Comparison of ENCODE assay signal across 8 mouse cellular contexts in the genomic region with DNA sequence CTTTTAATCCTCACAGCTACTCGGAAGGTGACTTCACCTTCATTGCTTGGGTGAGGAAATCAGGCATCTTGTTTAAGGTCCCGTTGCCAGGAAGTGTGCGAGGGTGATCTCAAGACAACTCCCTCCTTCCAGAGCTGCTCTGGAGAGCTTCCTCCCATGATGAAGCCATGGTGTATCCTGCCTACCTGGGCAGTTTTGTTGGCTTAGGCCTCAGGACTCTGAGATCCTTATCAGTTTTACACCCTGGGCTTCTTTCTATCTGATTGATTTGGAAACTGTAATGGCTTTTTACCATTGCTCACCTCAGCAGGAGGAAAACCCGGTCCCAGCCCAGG. TPM values are rescaled to one million over a fixed set of nuclear protein-coding genes. Genes with fewer than 3 reads are reported as not detected.
A peak's percentile ranks its signal among the peaks of the same experiment; 100 is the strongest.
DNase-seq lines count a peak whose midpoint lies in the region; ATAC-seq and TF ChIP-seq lines count a peak whose summit lies in the region.

No protein-coding gene starts in this region.

- TF ChIP-seq CTCF in G1E (IDR thresholded peaks at IDR 0.05; ENCODE audit: low read depth, low read length) = no peak
- TF ChIP-seq CTCF in heart, postnatal 0 days (IDR thresholded peaks at IDR 0.05; ENCODE audit: low read depth) = no peak
- TF ChIP-seq CTCF in lung, postnatal 0 days (IDR thresholded peaks at IDR 0.05) = no peak

- H3K9me3 ChIP-seq in heart, embryonic 14.5 days (ENCODE audit: control insufficient read depth, low read length) = no peaks in the 10 kb centered on the region
- H3K9me3 ChIP-seq in G1E (replicated peaks) = no peaks in the 10 kb centered on the region
- H3K9me3 ChIP-seq in heart, postnatal 0 days (replicated peaks; ENCODE audit: control insufficient read depth, low read length) = no peaks in the 10 kb centered on the region
- H3K9me3 ChIP-seq in lung, postnatal 0 days (ENCODE audit: low read length) = no peaks in the 10 kb centered on the region

- ATAC-seq in heart, embryonic 14.5 days (ENCODE audit: insufficient number of reproducible peaks, insufficient read depth, low FRiP score, low read depth) = no peak
- no peak for ATAC-seq in G1E (ENCODE audit: extremely low read depth, insufficient number of reproducible peaks, low FRiP score, poor library complexity, severe bottlenecking)
- no peak for ATAC-seq in heart, postnatal 0 days (ENCODE audit: insufficient read depth, low read depth)
- no peak; the same call in 1 of the 2 replicates for ATAC-seq in lung, postnatal 0 days

- no peaks in the 10 kb centered on the region for H3K27me3 ChIP-seq in heart, embryonic 14.5 days (ENCODE audit: control insufficient read depth, insufficient read depth, low read length)
- H3K27me3 ChIP-seq in G1E (ENCODE audit: insufficient read depth, low read length) = no peaks in the 10 kb centered on the region
- no peaks in the 10 kb centered on the region for H3K27me3 ChIP-seq in heart, postnatal 0 days (ENCODE audit: control insufficient read depth, insufficient read depth, low read length)
- no peaks in the 10 kb centered on the region for H3K27me3 ChIP-seq in lung, postnatal 0 days (replicated peaks; ENCODE audit: insufficient read depth, low read length)

- DNase-seq in heart, postnatal 25 days (ENCODE audit: low spot score) = no peak
- DNase-seq in G1E (ENCODE audit: low spot score) (no peak), adipocyte (ENCODE audit: low spot score) (no peak)
- no peak for DNase-seq in heart, postnatal 0 days (ENCODE audit: low spot score)
- no peak for DNase-seq in lung, postnatal 0 days (ENCODE audit: low spot score)
- no peak for DNase-seq in gastrocnemius, adult 8-10 months (ENCODE audit: low spot score in 2 of 2)
- no peak for DNase-seq in gastrocnemius, postnatal 10 days

- H3K36me3 ChIP-seq in heart, embryonic 14.5 days (ENCODE audit: control insufficient read depth, insufficient read depth, low read length) = no peaks in the 10 kb centered on the region
- no peaks in the 10 kb centered on the region for H3K36me3 ChIP-seq in G1E (replicated peaks)
- no peaks in the 10 kb centered on the region for H3K36me3 ChIP-seq in heart, postnatal 0 days (replicated peaks; ENCODE audit: control insufficient read depth, insufficient read depth, low read length)
- no peaks in the 10 kb centered on the region for H3K36me3 ChIP-seq in lung, postnatal 0 days (ENCODE audit: insufficient read depth, low read length)

- no peak overlapping the region for H3K9ac ChIP-seq in heart, embryonic 14.5 days (ENCODE audit: low read length)
- no peak overlapping the region for H3K9ac ChIP-seq in heart, postnatal 0 days (replicated peaks; ENCODE audit: low read depth, low read length)
- no peak overlapping the region for H3K9ac ChIP-seq in lung, postnatal 0 days (replicated peaks; ENCODE audit: low read depth)

- TF ChIP-seq EP300 in heart, postnatal 0 days (IDR thresholded peaks at IDR 0.05; ENCODE audit: low read depth) = no peak
- no peak for TF ChIP-seq EP300 in lung, postnatal 0 days (IDR thresholded peaks at IDR 0.05)

- H3K4me3 ChIP-seq in heart, embryonic 14.5 days (ENCODE audit: control insufficient read depth in 1 of 2, insufficient read depth in 1 of 2, low read depth in 1 of 2, low read length in 2 of 2) = peak overlapping the region in 1 of 2 experiments; percentile 27; a peak in 2 of 4 replicates
- H3K4me3 ChIP-seq in G1E (ENCODE audit: low read depth, low read length) = peak overlapping the region; percentile 64
- H3K4me3 ChIP-seq in heart, postnatal 0 days (ENCODE audit: low read depth, low read length) = peak overlapping the region; percentile 14; the same call in 1 of the 2 replicates
- H3K4me3 ChIP-seq in lung, postnatal 0 days (ENCODE audit: low read depth, low read length) = no peak overlapping the region

- peak overlapping the region; percentile 62 for H3K4me2 ChIP-seq in heart, embryonic 14.5 days (ENCODE audit: low read length)
- peak overlapping the region; percentile 37; the same call in 1 of the 2 replicates for H3K4me2 ChIP-seq in heart, postnatal 0 days (ENCODE audit: low read depth, low read length)
- H3K4me2 ChIP-seq in lung, postnatal 0 days (replicated peaks; ENCODE audit: low read depth, low read length) = peak overlapping the region; percentile 33; the same call in 1 of the 2 replicates

- WGBS in heart, embryonic 14.5 days = 30% methylated on average over 4 of the region's 4 CpGs
- WGBS in heart, postnatal 0 days = 31% methylated on average over 4 of the region's 4 CpGs
- 8% methylated on average over 4 of the region's 4 CpGs for WGBS in lung, postnatal 0 days

- H3K27ac ChIP-seq in heart, embryonic 14.5 days (replicated peaks in 1 of 2; ENCODE audit: control insufficient read depth in 1 of 2, insufficient read depth in 1 of 2, low read depth in 2 of 2, low read length in 2 of 2) = peak overlapping the region in 1 of 2 experiments; percentile 50; a peak in 1 of 4 replicates
- no peak overlapping the region for H3K27ac ChIP-seq in heart, postnatal 0 days (ENCODE audit: low read depth)
- no peak overlapping the region for H3K27ac ChIP-seq in lung, postnatal 0 days (ENCODE audit: low read length)

- peaks cover 4 to 8% of the 10 kb centered on the region in 2 experiments; a peak in 3 of 4 replicates for H3K4me1 ChIP-seq in heart, embryonic 14.5 days (ENCODE audit: control insufficient read depth in 2 of 2, insufficient read depth in 2 of 2, low read length in 2 of 2)
- peaks cover 53% of the 10 kb centered on the region for H3K4me1 ChIP-seq in G1E (ENCODE audit: insufficient read depth, low read depth, low read length)
- 0 out of 2 replicates have a peak, but pooled peaks cover 7% of the 10 kb centered on the region for H3K4me1 ChIP-seq in heart, postnatal 0 days (ENCODE audit: control insufficient read depth, insufficient read depth)
- H3K4me1 ChIP-seq in lung, postnatal 0 days (ENCODE audit: insufficient read depth, low read depth, low read length) = peaks cover 3% of the 10 kb centered on the region; the same call in 1 of the 2 replicates

- intact Hi-C loops in heart, postnatal 25 days (cut with DNase I) = no loop called here

RNA-seq across cellular contexts. Expression of a gene that starts 4.4 kb away (rescaled TPM):
- polyA plus RNA-seq in heart, embryonic 14.5 days (2014; fragmentation: Nextera tagmentation; extraction: Ambion mirVana) = 0.34 TPM in 1 of 2 replicates, not detected in the other
- 1 to 10 TPM in 1 of 2 experiments, under 1 TPM in 1; 0.26 to 1.1 TPM for total RNA-seq in heart, postnatal 25 days (2021)
- total RNA-seq in G1E (2014; fragmentation: Nextera tagmentation) = 10.1 and 13.5 TPM in 2 replicates
- total RNA-seq in G1E (2017) = 4.3 and 4.8 TPM in 2 replicates
- polyA plus RNA-seq in G1E (2012) = 1.4 and 2.0 TPM in 2 replicates
- 0.08 and 0.23 TPM in 2 replicates for total RNA-seq in heart, postnatal 0 days (2014; rRNA removed; ENCODE audit: low replicate concordance)
- 0.25 and 0.42 TPM in 2 replicates for polyA plus RNA-seq in heart, postnatal 0 days (2015; fragmentation: Nextera tagmentation; extraction: Ambion mirVana)
- 0.14 and 0.68 TPM in 2 replicates for polyA plus RNA-seq in lung, postnatal 0 days (2015; fragmentation: Nextera tagmentation; extraction: Ambion mirVana)
- total RNA-seq in gastrocnemius, adult 8-10 months (2022) = under 1 TPM in 2 of 4 experiments, not detected in 2; 0.16 to 0.22 TPM
- under 1 TPM in 1 of 2 experiments, not detected in 1; 0.16 TPM for total RNA-seq in gastrocnemius, postnatal 10 days (2021)

RNA-seq across cellular contexts. Expression of a gene that starts 14.3 kb away (rescaled TPM):
- polyA plus RNA-seq in heart, embryonic 14.5 days (2014; fragmentation: Nextera tagmentation; extraction: Ambion mirVana) = not detected in 2 replicates
- total RNA-seq in heart, postnatal 25 days (2021) = not detected
- total RNA-seq in G1E (2014; fragmentation: Nextera tagmentation) = 8.3 and 14.5 TPM in 2 replicates
- 3.4 and 4.8 TPM in 2 replicates for total RNA-seq in G1E (2017)
- 0.56 and 0.67 TPM in 2 replicates for polyA plus RNA-seq in G1E (2012)
- total RNA-seq in heart, postnatal 0 days (2014; rRNA removed; ENCODE audit: low replicate concordance) = not detected in 2 replicates
- 0.10 TPM in 1 of 2 replicates, not detected in the other for polyA plus RNA-seq in heart, postnatal 0 days (2015; fragmentation: Nextera tagmentation; extraction: Ambion mirVana)
- not detected in 2 replicates for polyA plus RNA-seq in lung, postnatal 0 days (2015; fragmentation: Nextera tagmentation; extraction: Ambion mirVana)
- total RNA-seq in gastrocnemius, adult 8-10 months (2022) = under 1 TPM in 1 of 4 experiments, not detected in 3; 0.24 TPM
- total RNA-seq in gastrocnemius, postnatal 10 days (2021) = not detected

RNA-seq across cellular contexts. Expression of a gene that starts 20.3 kb away (rescaled TPM):
- not detected in 2 replicates for polyA plus RNA-seq in heart, embryonic 14.5 days (2014; fragmentation: Nextera tagmentation; extraction: Ambion mirVana)
- total RNA-seq in heart, postnatal 25 days (2021) = not detected
- 27.2 and 31.3 TPM in 2 replicates for total RNA-seq in G1E (2014; fragmentation: Nextera tagmentation)
- 7.3 and 9.3 TPM in 2 replicates for total RNA-seq in G1E (2017)
- polyA plus RNA-seq in G1E (2012) = 3.6 and 4.1 TPM in 2 replicates
- total RNA-seq in heart, postnatal 0 days (2014; rRNA removed; ENCODE audit: low replicate concordance) = 1.4 TPM in 1 of 2 replicates, not detected in the other
- not detected in 2 replicates for polyA plus RNA-seq in heart, postnatal 0 days (2015; fragmentation: Nextera tagmentation; extraction: Ambion mirVana)
- 0.13 TPM in 1 of 2 replicates, not detected in the other for polyA plus RNA-seq in lung, postnatal 0 days (2015; fragmentation: Nextera tagmentation; extraction: Ambion mirVana)
- not detected for total RNA-seq in gastrocnemius, adult 8-10 months (2022)
- not detected for total RNA-seq in gastrocnemius, postnatal 10 days (2021)

RNA-seq across cellular contexts. Expression of a gene that starts 26.0 kb away (rescaled TPM):
- polyA plus RNA-seq in heart, embryonic 14.5 days (2014; fragmentation: Nextera tagmentation; extraction: Ambion mirVana) = not detected in 2 replicates
- total RNA-seq in heart, postnatal 25 days (2021) = not detected
- total RNA-seq in G1E (2014; fragmentation: Nextera tagmentation) (4.4 and 13.5 TPM in 2 replicates), G1E (2017) (5.3 and 5.9 TPM in 2 replicates)
- polyA plus RNA-seq in G1E (2012) = 2.4 and 3.7 TPM in 2 replicates
- total RNA-seq in heart, postnatal 0 days (2014; rRNA removed; ENCODE audit: low replicate concordance) = not detected in 2 replicates
- not detected in 2 replicates for polyA plus RNA-seq in heart, postnatal 0 days (2015; fragmentation: Nextera tagmentation; extraction: Ambion mirVana)
- 0.15 TPM in 1 of 2 replicates, not detected in the other for polyA plus RNA-seq in lung, postnatal 0 days (2015; fragmentation: Nextera tagmentation; extraction: Ambion mirVana)
- total RNA-seq in gastrocnemius, adult 8-10 months (2022) = not detected
- not detected for total RNA-seq in gastrocnemius, postnatal 10 days (2021)

RNA-seq across cellular contexts. Expression of a gene that starts 32.0 kb away (rescaled TPM):
- polyA plus RNA-seq in heart, embryonic 14.5 days (2014; fragmentation: Nextera tagmentation; extraction: Ambion mirVana) = not detected in 2 replicates
- total RNA-seq in heart, postnatal 25 days (2021) = not detected
- total RNA-seq in G1E (2014; fragmentation: Nextera tagmentation) = 7.4 and 8.8 TPM in 2 replicates
- 2.6 and 4.9 TPM in 2 replicates for total RNA-seq in G1E (2017)
- 0.86 and 1.3 TPM in 2 replicates for polyA plus RNA-seq in G1E (2012)
- not detected in 2 replicates for total RNA-seq in heart, postnatal 0 days (2014; rRNA removed; ENCODE audit: low replicate concordance)
- not detected in 2 replicates for polyA plus RNA-seq in heart, postnatal 0 days (2015; fragmentation: Nextera tagmentation; extraction: Ambion mirVana)
- polyA plus RNA-seq in lung, postnatal 0 days (2015; fragmentation: Nextera tagmentation; extraction: Ambion mirVana) = not detected in 2 replicates
- total RNA-seq in gastrocnemius, adult 8-10 months (2022) = under 1 TPM in 1 of 4 experiments, not detected in 3; 0.36 TPM
- total RNA-seq in gastrocnemius, postnatal 10 days (2021) = not detected
